Mouse (Mus musculus): ENCODE measurements at regions not wholly inside any gene's neighbourhood (a gene's known extent, or its start where the extent isn't known, plus 50 kb on each side); places are given as distances from the start of the nearest gene placed in this dataset.
"Not testable (repeated sequence)": the region's sequence is repeated elsewhere in the genome, so short reads cannot be mapped to it uniquely, and the experiment has no call there.

- DNase-seq, result not testable (repeated sequence)
These were observed 112.3 kb downstream of the Nus1 start for GRCm38 (mm10) chr10:52529661-52530060.

GRCm38 (mm10) chr10:52530846-52531245 is 113.5 kb downstream of the Nus1 start:
- no peak for DNase-seq

- no peak for DNase-seq
These were observed 116.0 kb downstream of the Nus1 start for GRCm38 (mm10) chr10:52533278-52533892.

DNA sequence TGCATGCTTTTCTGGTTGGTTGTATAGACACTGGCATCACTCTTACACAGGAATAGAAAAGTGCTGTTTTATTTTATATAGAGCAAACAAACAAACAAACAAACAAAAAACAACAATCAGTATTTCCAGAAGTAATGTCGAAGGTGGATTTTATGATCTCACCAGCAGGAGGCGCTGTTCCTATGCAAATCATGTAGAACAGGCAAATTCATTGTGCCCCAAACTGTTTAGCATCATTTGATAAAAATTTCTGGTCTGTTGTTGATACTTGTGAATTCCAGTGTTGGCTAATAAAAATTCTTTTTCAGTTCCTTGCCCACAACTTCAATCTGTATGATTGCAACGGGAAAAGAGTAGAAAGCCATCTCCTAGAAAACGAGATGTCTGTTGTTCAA is 116.5 kb downstream of the Nus1 start:
- peak; percentile 70 to 74 for DNase-seq

DNA sequence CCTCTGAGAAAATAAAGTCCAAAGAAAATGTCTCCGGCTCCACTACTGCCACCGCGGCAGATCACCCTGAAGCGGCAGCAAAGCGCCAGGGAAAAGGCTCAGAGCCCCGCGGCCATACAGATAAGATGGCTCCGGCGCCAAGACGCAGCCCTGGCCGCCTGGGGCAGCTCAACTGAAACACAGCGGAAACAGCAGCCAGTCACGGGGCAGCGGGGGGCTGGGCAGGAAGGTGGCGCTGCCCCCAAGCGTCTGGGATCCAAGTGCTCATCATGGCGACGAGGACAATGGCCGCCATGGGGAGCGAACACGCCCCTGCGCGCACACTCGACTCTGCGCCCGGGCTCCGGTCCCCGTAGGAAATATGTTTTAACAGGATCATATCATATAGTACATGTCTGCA is 128.2 kb downstream of the Nus1 start:
- DNase-seq, result no peak

- DNase-seq, result no peak
These were observed 113.0 kb upstream of the Slc35f1 start for GRCm38 (mm10) chr10:52577383-52577782.

DNA sequence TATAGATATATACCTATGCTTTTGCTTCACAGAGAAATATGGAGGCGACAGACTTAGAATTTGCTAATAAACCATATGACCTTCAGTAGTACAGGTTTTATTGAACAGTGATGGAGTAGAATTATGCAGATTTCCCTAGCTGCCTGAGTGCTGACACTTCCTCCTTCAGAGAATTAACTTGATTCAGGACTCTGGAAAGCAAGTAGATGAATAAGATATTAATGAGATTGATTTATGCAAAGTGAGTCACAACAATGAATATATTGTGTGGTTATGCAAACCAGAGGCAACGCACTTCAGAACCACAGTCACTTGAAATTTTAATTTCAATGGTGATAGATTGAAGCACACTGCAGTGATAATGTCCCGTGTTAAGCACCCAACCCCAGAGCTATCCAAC is 112.5 kb upstream of the Slc35f1 start:
- no peak for DNase-seq

DNA sequence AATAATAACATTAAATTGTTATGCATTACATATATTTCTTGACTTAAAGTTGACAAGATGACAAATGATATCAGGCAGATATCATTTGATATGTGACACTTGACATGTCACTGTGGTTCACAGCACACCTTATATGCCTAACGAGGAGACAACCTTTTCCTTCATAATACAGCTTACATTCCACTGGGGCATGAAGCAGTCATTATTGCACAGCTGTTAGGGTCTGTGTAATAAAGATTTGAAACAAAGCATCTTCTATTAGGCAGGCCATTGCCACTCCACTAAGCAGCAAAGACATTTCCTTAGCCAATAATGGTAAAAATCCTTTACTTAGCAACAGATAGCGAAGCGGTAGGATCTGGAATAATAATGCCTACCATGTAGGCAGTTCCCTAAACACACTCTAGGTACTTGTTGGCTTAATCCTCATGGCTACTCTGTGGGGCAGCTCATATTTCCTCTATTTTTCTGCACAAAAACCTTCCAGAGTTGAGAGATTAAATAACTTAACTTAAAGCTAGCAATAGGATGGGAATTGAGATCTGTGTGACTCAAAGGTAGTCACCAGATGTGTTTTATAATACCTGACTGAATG is 112.0 kb upstream of the Slc35f1 start:
- no peak for DNase-seq

- no peak for DNase-seq
These were observed 96.6 kb upstream of the Slc35f1 start for GRCm38 (mm10) chr10:52593780-52594179.

All from cerebellum, postnatal 10 days (tissue).